Mouse (Mus musculus): ENCODE results near the gene Glt8d2.

Gene Glt8d2

GRCm38 (mm10) chr10:82690494-82690893 lies at the start of gene Glt8d2:
TSS of gene Glt8d2 (minus strand) at chr10:82690650.
- no peak for DNase-seq

- no peak for DNase-seq
These were observed 9.0 kb upstream of the Glt8d2 start for GRCm38 (mm10) chr10:82699296-82699941.

GRCm38 (mm10) chr10:82698712-82699261 lies 8.3 kb upstream of the Glt8d2 start:
- peak; percentile 94 for DNase-seq

- DNase-seq = no peak
These were observed 7.0 kb upstream of the Glt8d2 start for GRCm38 (mm10) chr10:82697305-82697898.

- DNase-seq = peak; percentile 75 to 78
These were observed 6.1 kb upstream of the Glt8d2 start for GRCm38 (mm10) chr10:82696453-82697079.

GRCm38 (mm10) chr10:82695956-82696355 lies 5.5 kb upstream of the Glt8d2 start, which contains the start of gene Hcfc2:
TSS of gene Hcfc2 (plus strand) at chr10:82696160.
- DNase-seq = no peak

- DNase-seq = no peak
These were observed 704 bp downstream of the Glt8d2 start for GRCm38 (mm10) chr10:82689681-82690211.

GRCm38 (mm10) chr10:82685440-82685839 lies 5.0 kb downstream of the Glt8d2 start:
- DNase-seq = no peak

GRCm38 (mm10) chr10:82681639-82682038 lies 8.8 kb downstream of the Glt8d2 start:
- DNase-seq = peak in 1 of 2 experiments; percentile 37

- DNase-seq = no peak
These were observed 9.7 kb downstream of the Glt8d2 start for GRCm38 (mm10) chr10:82680769-82681168.

GRCm38 (mm10) chr10:82676949-82677348 lies 13.5 kb downstream of the Glt8d2 start:
- peak; percentile 97 for DNase-seq

GRCm38 (mm10) chr10:82670205-82670604 lies 20.2 kb downstream of the Glt8d2 start:
- no peak for DNase-seq

- peak; percentile 95 to 98 for DNase-seq
These were observed 23.8 kb downstream of the Glt8d2 start for GRCm38 (mm10) chr10:82666436-82667234.

GRCm38 (mm10) chr10:82665951-82666350 lies 24.5 kb downstream of the Glt8d2 start:
- no peak for DNase-seq

GRCm38 (mm10) chr10:82663289-82663688 lies 27.2 kb downstream of the Glt8d2 start:
- DNase-seq = no peak

GRCm38 (mm10) chr10:82662267-82662990 lies 28.0 kb downstream of the Glt8d2 start:
- DNase-seq = peak; percentile 85 to 89

GRCm38 (mm10) chr10:82661820-82662219 lies 28.6 kb downstream of the Glt8d2 start:
- peak in 1 of 2 experiments; percentile 26 for DNase-seq

GRCm38 (mm10) chr10:82654581-82654980 lies 35.9 kb downstream of the Glt8d2 start:
- no peak for DNase-seq

- no peak for DNase-seq
These were observed 37.8 kb downstream of the Glt8d2 start for GRCm38 (mm10) chr10:82652625-82653024.

- no peak for DNase-seq
These were observed 39.2 kb downstream of the Glt8d2 start for GRCm38 (mm10) chr10:82651221-82651620.

- DNase-seq = no peak
These were observed 43.1 kb downstream of the Glt8d2 start for GRCm38 (mm10) chr10:82647205-82647811.
